Mouse (Mus musculus) hindbrain, postnatal 0 days (tissue): ENCODE results near the gene Zdhhc15. TPM values are rescaled to one million over a fixed set of nuclear protein-coding genes. Genes with fewer than 3 reads are reported as not detected.
"Not testable (repeated sequence)": the region's sequence is repeated elsewhere in the genome, so short reads cannot be mapped to it uniquely, and the experiment has no call there.

Experiments used
- ATAC-seq: fragments of 200-750 bp; cut with Nextera tagmentation; 2 replicates; pipeline ENCODE4 v1.8.0; 2017; ENCODE audit warnings: mild to moderate bottlenecking, moderate TSS enrichment, moderate library complexity
- DNase-seq: peaks from one replicate; pipeline ENCODE4 v3.0.0-alpha.2; 2015; ENCODE audit warnings: low spot score
- H3K27ac ChIP-seq: fragments of 300-500 bp; sonication (generic); 2 replicates; pipeline ENCODE4 v1.5.1; 2014; ENCODE audit warnings: mild to moderate bottlenecking
- H3K27me3 ChIP-seq: fragments of 300-500 bp; sonication (generic); 2 replicates; pipeline ENCODE4 v1.6.1; 2014; ENCODE audit warnings: low read length, mixed read lengths; ENCODE audit not compliant: insufficient read depth
- H3K36me3 ChIP-seq: fragments of 300-500 bp; sonication (generic); 2 replicates; pipeline ENCODE4 v1.6.1; 2014; ENCODE audit warnings: low read length, mixed read lengths; ENCODE audit not compliant: insufficient read depth
- H3K4me1 ChIP-seq: fragments of 300-500 bp; sonication (generic); 2 replicates; pipeline ENCODE4 v1.6.1; 2014; ENCODE audit warnings: antibody characterized with exemption, low read length, mixed read lengths; ENCODE audit not compliant: insufficient read depth
- H3K4me2 ChIP-seq: fragments of 300-500 bp; sonication (generic); 2 replicates; pipeline ENCODE4 v1.6.1; 2014; ENCODE audit warnings: low read depth, mild to moderate bottlenecking, low read length, moderate library complexity, mixed read lengths
- H3K4me3 ChIP-seq: fragments of 300-500 bp; sonication (generic); 2 replicates; pipeline ENCODE4 v1.5.1; 2014; ENCODE audit warnings: low read length
- H3K9ac ChIP-seq: fragments of 300-500 bp; sonication (generic); replicated peaks from 2 replicates; pipeline ENCODE4 v1.6.1; 2014; ENCODE audit warnings: mild to moderate bottlenecking, low read length, moderate library complexity, mixed read lengths
- H3K9me3 ChIP-seq: fragments of 300-500 bp; sonication (generic); 2 replicates; pipeline ENCODE4 v1.6.1; 2016; ENCODE audit warnings: low read length, mixed read lengths
- CTCF ChIP-seq: IDR thresholded peaks from 2 replicates; pipeline ENCODE4 v1.5.1; 2016; ENCODE audit warnings: antibody characterized with exemption, control low read depth, low read depth
- WGBS: fragments of 180-500 bp; shearing (Covaris S2); extraction: QIAGEN DNeasy Blood & Tissue Kit; methylation state at CpG from one replicate; pipeline ENCODE4 v1.1.7; 2014; 5-methylcytosine and 5-hydroxymethylcytosine counted together
- polyA plus RNA-seq: library from polyadenylated mRNA; unstranded; fragments of >200 nt; fragmentation: Nextera tagmentation; extraction: Ambion mirVana; gene quantifications from 2 replicates; pipeline ENCODE4 v1.2.1, GENCODE M21; 2015
- total RNA-seq: library from RNA; depleted of rRNA; stranded (reverse); fragments of >200 nt; gene quantifications from 2 replicates; pipeline ENCODE4 v1.2.3, GENCODE M21; 2014; rRNA removed

Gene Zdhhc15
- total RNA-seq (3.9 and 5.6 TPM in 2 replicates), polyA plus RNA-seq (2.1 and 2.6 TPM in 2 replicates)

DNA sequence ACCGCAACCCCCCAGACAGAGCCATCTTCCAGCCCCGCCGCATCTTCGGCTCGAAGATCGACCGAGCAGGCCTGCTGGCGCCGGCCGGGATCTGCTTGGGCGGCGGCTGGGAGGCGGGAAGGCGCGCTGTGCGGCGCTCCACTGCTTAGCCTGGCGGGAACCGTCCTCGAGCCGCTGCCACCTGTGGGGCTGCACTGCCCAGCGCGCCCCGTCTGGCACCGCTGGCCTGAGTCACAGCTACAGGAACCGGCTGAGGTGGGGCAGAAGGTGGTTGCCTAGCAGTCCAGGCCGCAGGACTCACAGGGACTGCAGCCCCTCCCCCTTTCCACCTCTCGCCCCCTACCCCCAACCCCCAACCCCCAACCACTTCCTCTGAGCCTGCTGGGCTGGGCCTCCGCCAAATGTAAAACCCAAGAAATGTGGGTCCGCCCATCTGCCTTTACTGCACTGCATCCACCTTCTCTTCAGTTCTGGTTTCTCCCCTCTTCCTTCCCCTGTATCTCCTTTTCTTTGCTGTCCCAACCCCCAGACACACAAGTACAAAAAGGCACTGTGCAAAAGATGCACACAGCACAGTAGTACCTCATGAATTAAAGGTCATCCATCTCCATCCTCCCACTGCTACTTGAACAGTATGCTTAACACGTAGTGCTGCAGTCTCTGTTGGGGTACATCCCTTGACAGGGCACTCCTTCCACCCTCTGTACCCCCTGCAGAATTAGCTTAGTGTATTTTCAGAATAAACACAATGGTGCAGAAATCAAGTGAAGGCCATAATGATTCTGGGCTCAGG lies at the start of gene Zdhhc15:
Zdhhc15 (minus strand) TSS at position 308 of the 793 bp plus-strand sequence.
- Histone ChIP-seq H3K27ac (peak within 1 kb of the TSS; percentile 56; the same call in 1 of the 2 replicates), H3K9ac (peak within 1 kb of the TSS; percentile 54), H3K36me3 (no peaks in the 10 kb centered on the region), H3K9me3 (no peaks in the 10 kb centered on the region), H3K4me1 (no peaks in the 10 kb centered on the region), H3K4me3 (peak within 1 kb of the TSS; percentile 47), H3K4me2 (peak within 1 kb of the TSS; percentile 63), H3K27me3 (no peaks in the 10 kb centered on the region)
- DNase-seq (peak; percentile 74), ATAC-seq (peak; percentile 95)
- TF ChIP-seq CTCF = no peak
- 29% methylated on average over 18 of the region's 31 CpGs for WGBS

DNA sequence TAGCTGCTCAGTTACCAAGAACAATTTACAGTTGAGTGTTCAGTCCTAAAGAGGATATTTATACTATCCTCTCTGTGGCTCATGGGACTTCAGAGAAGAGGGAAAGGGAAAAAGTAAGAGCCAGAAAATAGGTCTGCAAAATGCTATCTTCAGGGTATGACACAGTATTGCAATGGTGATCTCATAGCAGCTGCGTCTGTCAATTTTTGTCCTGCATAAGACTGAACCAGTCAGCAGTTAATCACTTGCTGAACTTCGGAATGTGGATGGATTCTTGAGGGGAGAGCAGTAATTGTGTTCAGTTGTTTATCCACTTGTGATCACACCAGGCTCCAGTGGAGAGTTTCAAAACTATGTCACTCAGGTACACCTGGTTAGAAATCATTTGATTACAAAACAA lies 37.1 kb upstream of the Zdhhc15 start:
- Histone ChIP-seq H3K4me3 (no peak overlapping the region), H3K27me3 (no peaks in the 10 kb centered on the region), H3K9ac (no peak overlapping the region), H3K4me2 (no peak overlapping the region), H3K9me3 (no peaks in the 10 kb centered on the region), H3K36me3 (no peaks in the 10 kb centered on the region), H3K27ac (no peak overlapping the region), H3K4me1 (no peaks in the 10 kb centered on the region)
- ATAC-seq (no peak), DNase-seq (no peak)
- no peak for TF ChIP-seq CTCF
- WGBS = 87% methylated on average over 2 of the region's 2 CpGs

DNA sequence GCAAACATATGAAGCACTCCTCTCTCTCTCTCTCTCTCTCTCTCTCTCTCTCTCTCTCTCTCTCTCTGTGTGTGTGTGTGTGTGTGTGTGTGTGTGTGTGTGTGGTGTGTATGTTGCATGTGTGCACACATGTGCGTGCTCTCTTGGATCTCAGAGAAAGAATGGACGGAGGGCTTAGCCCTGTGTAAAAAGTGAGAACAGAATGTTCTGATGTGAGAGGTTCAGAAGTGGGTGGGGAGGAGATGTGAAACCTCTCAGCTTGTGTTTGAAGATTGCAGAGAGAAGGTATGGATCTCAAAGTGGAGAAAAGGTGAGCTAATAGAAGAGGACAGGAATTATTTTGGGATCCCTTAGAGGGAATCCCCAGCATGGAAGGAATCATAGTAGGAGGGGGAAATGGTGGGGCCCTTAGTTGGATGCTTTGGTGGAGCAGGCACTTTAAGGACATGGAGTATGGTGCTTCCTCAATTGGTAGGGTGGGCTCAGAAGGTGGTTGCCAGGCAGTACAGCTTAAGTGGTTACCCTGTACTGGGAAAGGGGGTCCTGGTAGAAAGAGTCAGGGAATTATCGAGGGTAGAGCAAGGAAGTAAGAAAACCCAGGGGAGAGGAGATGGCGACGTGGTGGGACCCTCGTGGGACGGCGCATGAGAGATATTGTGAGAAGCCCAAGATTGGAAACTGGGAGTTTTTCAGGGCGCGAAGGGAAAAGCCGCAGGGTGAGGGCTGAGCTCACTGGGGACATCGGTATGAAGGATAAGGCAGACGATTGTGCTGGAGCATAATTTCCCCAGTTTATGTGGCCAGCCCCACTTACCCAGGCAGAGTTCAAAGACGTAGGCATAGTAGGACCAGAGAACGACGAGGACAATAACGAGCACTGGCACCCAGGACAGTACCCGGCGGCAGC lies 761 bp downstream of the Zdhhc15 start:
- DNase-seq (no peak), ATAC-seq (no peak; the same call in 1 of the 2 replicates)
- H3K36me3 ChIP-seq = no peaks in the 10 kb centered on the region
- peak overlapping the region; percentile 56; the same call in 1 of the 2 replicates for H3K27ac ChIP-seq
- H3K4me2 ChIP-seq = peak overlapping the region; percentile 63
- no peak for TF ChIP-seq CTCF
- H3K27me3 ChIP-seq = no peaks in the 10 kb centered on the region
- H3K4me3 ChIP-seq = peak overlapping the region; percentile 47
- H3K9ac ChIP-seq = peak overlapping the region; percentile 54
- no peaks in the 10 kb centered on the region for H3K4me1 ChIP-seq
- H3K9me3 ChIP-seq = no peaks in the 10 kb centered on the region
- WGBS = 26% methylated on average over 19 of the region's 19 CpGs

DNA sequence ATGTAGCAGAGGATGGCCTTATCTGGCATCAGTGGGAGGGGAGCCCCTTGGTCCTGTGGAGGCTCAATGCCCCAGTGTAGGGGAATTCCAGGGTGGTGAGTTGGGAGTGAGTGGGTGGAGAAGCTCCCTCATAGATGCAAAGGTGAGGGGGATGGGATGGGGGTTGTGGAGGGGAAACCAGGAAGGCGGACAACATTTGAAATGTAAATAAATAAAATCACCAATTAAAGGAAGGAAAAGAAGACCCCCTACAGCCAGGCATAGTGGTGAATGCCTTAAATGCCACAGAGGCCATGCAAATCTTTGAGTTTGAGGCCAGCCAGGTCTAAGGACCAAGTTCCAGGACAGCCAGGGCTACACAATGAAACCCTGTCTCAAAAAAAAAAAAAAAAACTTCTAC lies 13.9 kb downstream of the Zdhhc15 start:
- ATAC-seq = no peak
- Histone ChIP-seq H3K27ac (no peak overlapping the region), H3K36me3 (no peaks in the 10 kb centered on the region), H3K4me1 (no peaks in the 10 kb centered on the region), H3K9me3 (no peaks in the 10 kb centered on the region), H3K27me3 (no peaks in the 10 kb centered on the region), H3K9ac (no peak overlapping the region), H3K4me2 (no peak overlapping the region), H3K4me3 (no peak overlapping the region)
- 82% methylated on average over 1 of the region's 1 CpGs for WGBS
- DNase-seq = no peak
- TF ChIP-seq CTCF = no peak

DNA sequence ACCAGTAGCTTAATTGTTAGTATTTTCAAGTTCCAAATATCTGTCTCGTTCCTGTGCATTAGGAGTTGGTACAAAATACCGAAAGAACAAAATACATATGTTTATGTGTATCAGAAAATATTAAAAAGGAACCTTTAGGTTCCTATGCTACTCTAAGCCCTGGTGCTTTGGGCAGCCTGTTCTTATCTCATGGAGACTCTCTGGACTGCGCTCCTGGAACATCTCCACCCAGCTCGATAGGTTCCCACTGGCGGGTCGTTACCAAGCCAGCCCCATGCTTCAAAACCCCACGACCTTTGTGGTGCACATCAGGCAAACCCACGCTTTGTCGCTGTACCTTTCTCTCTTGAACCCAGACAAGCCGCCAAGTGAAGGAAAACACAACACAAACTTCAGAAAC lies 58.3 kb downstream of the Zdhhc15 start:
- no peak for DNase-seq
- Histone ChIP-seq H3K4me2 (no peak overlapping the region), H3K27ac (no peak overlapping the region), H3K36me3 (no peaks in the 10 kb centered on the region), H3K9ac (no peak overlapping the region), H3K27me3 (no peaks in the 10 kb centered on the region), H3K9me3 (no peaks in the 10 kb centered on the region), H3K4me1 (no peaks in the 10 kb centered on the region), H3K4me3 (no peak overlapping the region)
- no peak for ATAC-seq
- TF ChIP-seq CTCF = no peak
- WGBS = 88% methylated on average over 10 of the region's 10 CpGs

DNA sequence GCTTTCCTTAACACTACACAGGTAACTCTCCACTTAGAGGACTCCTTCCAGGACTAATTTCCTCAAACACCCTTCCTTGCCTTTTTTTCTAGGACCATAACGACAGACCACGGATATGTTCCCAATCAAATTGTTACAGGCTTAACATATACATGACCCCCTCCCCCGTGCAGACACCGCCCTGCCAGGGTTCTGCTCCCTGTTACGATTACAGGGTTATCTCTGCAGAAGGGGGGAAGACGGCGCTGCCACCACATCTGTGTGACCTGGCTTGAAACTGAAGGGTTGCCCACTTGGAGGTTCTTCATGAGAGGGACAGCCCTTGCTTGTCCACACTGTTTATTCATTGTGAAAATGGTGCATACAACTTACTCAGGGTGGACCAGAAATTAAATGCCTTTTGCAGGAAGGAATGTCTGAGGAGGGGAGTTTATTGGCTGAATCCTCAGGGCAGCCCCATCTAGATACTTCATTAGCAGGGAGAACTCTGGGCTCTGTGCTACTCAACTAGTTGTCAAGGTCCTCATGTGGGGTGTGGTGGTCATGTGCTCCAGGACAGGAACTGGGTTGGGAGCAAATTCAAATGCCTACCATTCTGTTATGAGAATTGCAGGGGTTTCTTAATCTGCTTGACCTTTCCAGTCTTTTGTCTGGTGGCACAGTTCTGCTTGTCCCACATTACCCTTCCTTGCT lies 67.0 kb downstream of the Zdhhc15 start:
- H3K9me3 ChIP-seq, H3K4me2 ChIP-seq, DNase-seq, H3K9ac ChIP-seq, H3K4me3 ChIP-seq, H3K4me1 ChIP-seq, H3K27me3 ChIP-seq, H3K36me3 ChIP-seq, ATAC-seq, H3K27ac ChIP-seq: not testable (repeated sequence)
- 83% methylated on average over 2 of the region's 7 CpGs for WGBS

DNA sequence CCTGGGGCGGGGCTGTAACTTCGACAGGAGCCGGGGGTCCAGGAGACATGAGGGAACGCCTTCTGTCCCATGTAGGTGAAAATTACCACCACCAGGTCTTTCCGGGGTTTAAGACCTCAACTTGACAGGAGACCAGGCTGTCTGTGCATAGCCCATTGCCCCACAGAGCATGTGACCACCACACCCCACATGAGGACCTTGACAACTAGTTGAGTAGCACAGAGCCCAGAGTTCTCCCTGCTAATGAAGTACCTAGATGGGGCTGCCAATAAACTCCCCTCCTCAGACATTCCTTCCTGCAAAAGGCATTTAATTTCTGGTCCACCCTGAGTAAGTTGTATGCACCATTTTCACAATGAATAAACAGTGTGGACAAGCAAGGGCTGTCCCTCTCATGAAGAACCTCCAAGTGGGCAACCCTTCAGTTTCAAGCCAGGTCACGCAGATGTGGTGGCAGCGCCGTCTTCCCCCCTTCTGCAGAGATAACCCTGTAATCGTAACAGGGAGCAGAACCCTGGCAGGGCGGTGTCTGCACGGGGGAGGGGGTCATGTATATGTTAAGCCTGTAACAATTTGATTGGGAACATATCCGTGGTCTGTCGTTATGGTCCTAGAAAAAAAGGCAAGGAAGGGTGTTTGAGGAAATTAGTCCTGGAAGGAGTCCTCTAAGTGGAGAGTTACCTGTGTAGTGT lies 68.5 kb downstream of the Zdhhc15 start:
- not testable (repeated sequence) for H3K9me3 ChIP-seq, H3K4me3 ChIP-seq, ATAC-seq, H3K27ac ChIP-seq, H3K4me2 ChIP-seq, DNase-seq, H3K9ac ChIP-seq, H3K4me1 ChIP-seq, H3K27me3 ChIP-seq, H3K36me3 ChIP-seq
- 91% methylated on average over 8 of the region's 13 CpGs for WGBS
